Mouse (Mus musculus) heart, postnatal 25 days (tissue): Measurements from ENCODE around the gene Kpna7. TPM values are rescaled to one million over a fixed set of nuclear protein-coding genes. Genes with fewer than 3 reads are reported as not detected.
"Not testable (repeated sequence)": the region's sequence is repeated elsewhere in the genome, so short reads cannot be mapped to it uniquely, and the experiment has no call there.

ENCODE experiments used
- DNase-seq: peaks from one replicate; pipeline ENCODE4 v3.0.0; 2022; ENCODE audit warnings: low spot score
- intact Hi-C: fragments of 180-260 bp; cut with DNase I; formaldehyde crosslinking; loops from one replicate; pipeline ENCODE4 v1.15.1; 2025
- total RNA-seq, 2 experiments: library from RNA; stranded (reverse); gene quantifications; 2 replicates each; pipeline ENCODE4 v1.2.3; 2021

Kpna7 gene
- total RNA-seq, 2 experiments from 2014 or later, result not detected

- intact Hi-C loops, result no loop called here
- DNase-seq, result no peak
Observed at GRCm38 (mm10) chr5:145105694-145106275, 22.0 kb upstream of the Kpna7 start.

DNA sequence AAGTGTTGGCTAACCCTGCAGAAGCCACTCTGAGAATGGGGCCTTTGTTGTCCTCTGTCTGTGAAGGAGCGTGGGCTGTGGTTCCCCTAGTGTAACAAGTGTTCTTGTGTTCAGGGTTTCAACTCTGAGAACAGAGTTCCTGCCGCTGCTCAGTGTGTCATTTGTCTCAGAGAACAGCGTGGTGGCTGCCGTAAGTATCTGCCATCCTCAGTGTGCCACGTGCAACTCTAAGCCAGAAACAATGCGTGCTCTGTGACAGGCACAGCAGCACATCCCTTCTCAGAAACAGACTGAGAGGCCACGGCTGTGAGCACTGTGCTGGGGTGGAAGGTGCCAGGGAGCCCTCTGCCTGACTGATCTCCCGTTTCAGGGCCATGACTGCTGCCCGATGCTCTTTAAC, 20.5 kb upstream of the Kpna7 start:
- no peak for DNase-seq
- intact Hi-C loops, result no loop called here

- intact Hi-C loops, result no loop called here
- DNase-seq, result no peak
Observed at GRCm38 (mm10) chr5:145102706-145103105, 18.9 kb upstream of the Kpna7 start.

GRCm38 (mm10) chr5:145101451-145101850, 17.6 kb upstream of the Kpna7 start:
- DNase-seq, intact Hi-C loops: not testable (repeated sequence)

DNA sequence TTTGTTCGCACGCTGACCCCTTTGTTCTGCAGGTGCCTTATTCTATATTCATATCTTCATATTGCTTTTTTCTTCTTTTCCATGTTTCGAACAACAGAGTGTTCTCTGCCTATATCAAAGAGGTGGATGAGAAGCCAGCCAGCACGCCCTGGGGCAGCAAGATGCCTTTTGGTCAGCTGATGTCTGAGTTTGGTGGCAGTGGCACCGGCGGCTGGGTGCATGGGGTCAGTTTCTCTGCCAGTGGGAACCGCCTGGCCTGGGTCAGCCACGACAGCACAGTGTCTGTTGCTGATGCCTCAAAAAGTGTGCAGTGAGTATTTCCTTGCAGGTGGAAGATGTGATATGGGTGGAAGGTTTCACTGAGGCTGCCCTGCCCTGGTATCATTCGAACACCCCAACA, 17.1 kb upstream of the Kpna7 start:
- intact Hi-C loops, result no loop called here
- DNase-seq, result no peak

DNA sequence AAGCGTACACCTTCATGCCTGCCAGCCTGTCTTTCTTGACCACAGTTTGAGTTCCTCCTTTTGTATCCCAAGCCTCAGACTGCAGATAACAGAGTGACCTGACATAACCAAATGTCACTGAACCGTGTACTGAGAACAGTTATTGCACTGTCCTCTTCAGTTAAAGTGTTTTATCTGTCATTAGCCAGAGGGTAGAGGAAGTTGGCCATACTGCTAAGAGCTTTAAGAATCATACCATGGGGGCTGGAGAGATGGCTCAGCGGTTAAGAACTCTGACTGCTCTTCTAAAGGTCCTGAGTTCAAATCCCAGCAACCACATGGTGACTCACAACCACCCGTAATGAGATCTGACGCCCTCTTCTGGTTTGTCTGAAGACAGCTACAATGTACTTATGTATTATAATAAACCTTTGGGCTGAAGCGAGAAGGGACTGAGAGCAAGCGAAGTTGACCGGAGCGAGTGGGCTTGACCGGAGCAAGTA, 14.6 kb upstream of the Kpna7 start:
- DNase-seq, result no peak
- intact Hi-C loops, result no loop called here

GRCm38 (mm10) chr5:145096195-145096594, 12.4 kb upstream of the Kpna7 start:
- DNase-seq, result no peak
- intact Hi-C loops, result no loop called here

DNA sequence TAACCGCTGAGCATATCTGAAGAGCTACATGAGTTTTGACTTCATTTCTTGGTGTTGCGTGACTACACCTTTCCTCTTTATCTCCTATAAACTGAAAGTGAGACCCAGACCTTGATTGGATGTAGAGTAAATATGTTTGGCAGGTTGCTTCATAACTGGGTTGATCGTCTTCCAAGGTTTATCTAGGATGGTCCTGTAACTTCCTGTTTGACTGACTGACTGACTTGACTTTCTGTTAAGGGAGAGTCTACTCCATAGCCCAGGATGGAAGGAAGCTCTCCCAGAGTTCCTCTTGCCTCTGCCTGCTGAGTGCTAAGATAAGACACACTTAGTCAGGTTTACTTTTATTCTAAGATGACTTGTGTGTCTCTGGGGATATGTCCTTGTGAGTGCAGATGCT, 6.0 kb upstream of the Kpna7 start:
- no peak for DNase-seq
- intact Hi-C loops, result no loop called here

DNA sequence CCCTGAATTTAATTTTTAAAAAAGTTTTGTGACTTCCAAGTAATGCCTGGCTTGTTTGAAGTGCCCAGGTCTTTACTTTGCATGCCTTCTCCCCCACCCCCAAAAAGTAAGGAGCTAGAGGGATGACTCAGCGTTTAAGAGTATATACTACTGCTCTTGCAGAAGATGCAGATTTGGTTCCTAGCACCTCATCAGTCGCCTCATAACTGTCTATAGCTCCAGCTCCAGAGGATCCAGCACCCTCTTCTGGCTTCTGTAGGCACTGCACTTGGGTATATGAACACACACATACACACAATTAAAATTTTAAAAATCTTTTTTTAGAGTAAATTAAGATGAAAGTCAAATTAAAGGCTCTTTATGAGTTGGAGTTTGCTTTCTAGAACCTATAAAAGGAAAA, 4.4 kb upstream of the Kpna7 start:
- intact Hi-C loops, result no loop called here
- DNase-seq, result no peak

DNA sequence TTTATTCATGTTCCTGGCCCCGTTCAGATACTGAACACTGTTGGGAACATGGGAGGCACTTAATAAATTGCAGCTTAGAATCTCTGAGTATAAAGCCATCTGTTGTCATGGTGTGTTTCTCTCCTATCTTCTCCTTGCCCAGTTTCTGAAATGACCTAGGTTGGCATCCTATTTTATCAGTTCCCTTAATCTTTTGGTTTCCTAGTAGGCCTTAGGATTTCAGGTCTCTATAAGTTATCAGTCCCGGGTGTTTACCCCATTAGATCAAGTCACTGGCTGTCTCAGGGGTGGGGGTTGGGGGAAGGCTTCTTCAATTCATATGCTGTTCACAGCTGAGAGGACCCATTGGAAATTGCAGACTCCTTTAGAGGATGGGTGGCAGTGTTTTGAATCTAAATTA, 992 bp upstream of the Kpna7 start:
- no peak for DNase-seq
- intact Hi-C loops, result loop anchor here (1.0 kb wide), 1 partner anchor 53 kb away; no protein-coding TSS in a partner anchor

- not testable (repeated sequence) for DNase-seq
- intact Hi-C loops, result loop anchor here (2.0 kb wide), 1 partner anchor 32 kb away; the partner anchor contains the start of gene Arpc1b
Observed at GRCm38 (mm10) chr5:145083201-145083600, 629 bp downstream of the Kpna7 start.

DNA sequence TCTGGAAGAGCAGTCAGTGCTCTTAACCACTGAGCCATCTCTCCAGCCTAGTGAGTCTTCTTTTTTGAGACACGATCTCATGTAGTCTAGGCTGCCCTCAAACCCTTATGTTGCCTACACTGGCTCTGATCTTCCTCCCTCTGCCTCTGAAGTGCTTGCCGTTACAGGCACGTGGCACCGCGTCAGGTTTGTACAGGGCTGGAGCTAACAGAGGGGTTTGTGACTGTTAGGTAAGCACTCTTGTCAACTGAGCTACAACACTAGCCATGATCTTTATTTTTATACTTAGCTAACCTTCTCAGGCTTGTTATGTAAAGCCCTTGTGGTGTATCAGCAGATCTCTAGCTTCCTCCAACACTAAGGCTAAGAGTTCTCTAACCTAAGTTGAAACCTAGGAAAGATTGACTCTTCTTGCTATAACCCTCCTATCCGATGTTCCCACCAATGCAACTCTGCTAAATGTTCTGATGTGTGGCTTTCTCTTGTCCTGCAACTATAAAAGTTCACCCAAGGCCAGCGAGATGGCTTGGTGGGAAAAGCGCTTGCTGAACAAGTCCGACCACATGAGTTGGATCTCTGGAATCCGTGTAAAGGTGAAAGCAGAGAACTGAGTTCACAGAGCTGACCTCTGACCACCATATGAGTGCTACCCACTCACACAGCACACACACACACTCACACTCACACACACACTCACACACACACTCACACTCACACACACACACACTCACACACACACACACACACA, 1.8 kb downstream of the Kpna7 start:
- intact Hi-C loops, result loop anchor here (2.0 kb wide), 1 partner anchor 33 kb away; the partner anchor contains the start of gene Arpc1b
- DNase-seq, result no peak

GRCm38 (mm10) chr5:145075081-145075480, 8.7 kb downstream of the Kpna7 start:
- intact Hi-C loops, result no loop called here
- no peak for DNase-seq

- no peak for DNase-seq
- intact Hi-C loops, result no loop called here
Observed at GRCm38 (mm10) chr5:145071342-145071741, 12.5 kb downstream of the Kpna7 start.

GRCm38 (mm10) chr5:145069707-145070106, 14.1 kb downstream of the Kpna7 start:
- DNase-seq, result peak; percentile 10
- intact Hi-C loops, result loop anchor here (5.0 to 10.0 kb wide), 2 partner anchors 47 to 185 kb away; no protein-coding TSS in a partner anchor

DNA sequence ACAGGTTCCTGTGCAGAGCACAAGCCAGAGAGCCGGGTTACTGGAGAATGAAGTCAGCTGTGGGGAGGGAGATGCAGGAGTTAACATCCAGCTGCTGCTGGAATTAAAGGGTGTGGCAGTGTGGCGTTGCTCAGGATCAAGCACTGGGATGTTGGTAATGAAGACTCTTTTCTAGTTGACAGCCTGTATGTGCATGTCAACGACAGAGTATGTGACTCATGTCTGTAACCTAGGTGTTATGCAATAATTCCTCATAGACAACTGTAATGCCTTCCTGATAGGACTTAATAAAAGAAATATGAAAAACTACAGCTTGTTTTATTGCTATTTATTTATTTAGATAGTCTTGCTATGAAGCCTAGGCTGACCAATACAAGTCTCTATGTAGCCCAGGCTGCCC, 15.0 kb downstream of the Kpna7 start:
- intact Hi-C loops, result loop anchor here (5.0 to 10.0 kb wide), 2 partner anchors 47 to 184 kb away; no protein-coding TSS in a partner anchor

GRCm38 (mm10) chr5:145064765-145065340, 19.0 kb downstream of the Kpna7 start:
- intact Hi-C loops, result loop anchor here (5.0 to 10.0 kb wide), 2 partner anchors 43 to 180 kb away; no protein-coding TSS in a partner anchor
- DNase-seq, result no peak

More for the DNA sequence above, 15.0 kb downstream of the Kpna7 start:
- no peak for DNase-seq

DNA sequence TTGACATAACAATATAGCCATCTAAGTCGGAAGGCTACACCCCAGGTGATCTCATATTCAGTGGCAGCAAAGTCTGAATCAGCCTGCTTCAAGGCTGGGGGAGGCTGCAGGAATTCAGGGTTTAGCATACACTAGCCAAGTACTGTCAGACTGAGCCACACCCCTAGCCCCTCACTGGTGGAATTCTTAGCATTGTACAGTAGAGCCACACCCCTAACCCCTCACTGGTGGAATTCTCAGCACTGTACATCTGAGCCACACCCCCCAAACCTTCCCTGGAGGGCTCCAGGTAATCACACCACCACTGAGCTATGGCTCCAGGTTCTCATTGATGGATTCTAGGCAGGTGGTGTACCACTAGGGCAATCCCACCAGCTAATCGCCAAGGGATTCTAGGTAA, 24.3 kb downstream of the Kpna7 start:
- intact Hi-C loops, result no loop called here
- no peak for DNase-seq

DNA sequence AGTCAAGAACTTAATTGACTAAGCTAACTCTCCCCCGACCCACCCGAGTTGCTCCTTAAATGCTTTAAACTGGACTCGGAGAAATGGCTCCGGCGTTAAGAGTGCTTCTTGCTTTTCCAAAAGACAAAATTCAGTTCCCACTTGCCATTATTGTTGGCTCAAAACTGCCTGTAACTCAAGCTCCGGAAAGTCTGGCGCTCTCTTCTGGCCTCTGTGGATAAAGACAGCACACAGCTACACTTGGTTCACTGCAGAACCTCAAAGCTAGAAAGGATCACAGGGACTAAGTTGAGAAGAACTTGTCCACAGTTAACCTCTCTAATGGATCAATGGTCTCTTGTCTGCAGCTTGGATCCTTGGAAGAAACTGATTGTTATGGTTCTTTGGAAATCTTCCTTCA, 25.1 kb downstream of the Kpna7 start:
- no peak for DNase-seq
- intact Hi-C loops, result no loop called here

- intact Hi-C loops, result no loop called here
Observed at GRCm38 (mm10) chr5:145057907-145058306, 25.9 kb downstream of the Kpna7 start.

DNA sequence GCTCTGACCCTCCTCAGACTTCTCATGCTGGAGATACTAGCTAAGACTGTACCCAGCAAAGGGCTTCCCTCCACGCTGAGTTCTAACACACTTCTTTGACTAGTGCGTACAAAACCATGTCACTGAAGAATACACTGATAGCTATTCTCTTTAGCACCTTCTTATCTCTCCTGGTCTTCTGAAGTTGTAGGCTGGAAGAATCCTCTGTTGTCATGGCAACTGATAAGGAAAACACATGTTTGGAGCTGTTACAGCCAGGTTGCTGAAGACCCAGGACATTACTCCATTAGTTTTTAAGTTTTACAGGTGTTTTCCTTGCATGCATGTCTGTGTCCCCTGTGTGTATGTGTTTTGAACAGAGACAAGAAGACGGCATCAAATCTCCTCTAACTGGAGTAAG, 29.6 kb downstream of the Kpna7 start:
- DNase-seq, intact Hi-C loops: not testable (repeated sequence)

More at GRCm38 (mm10) chr5:145057907-145058306, 25.9 kb downstream of the Kpna7 start:
- no peak for DNase-seq
